Mouse (Mus musculus) neural tube, embryonic 15.5 days (tissue): Measurements from ENCODE around the gene Slc25a44. TPM values are rescaled to one million over a fixed set of nuclear protein-coding genes. Genes with fewer than 3 reads are reported as not detected.

Experiments used
- ATAC-seq: fragments of 200-750 bp; cut with Nextera tagmentation; 2 replicates; pipeline ENCODE4 v1.8.0; 2017; ENCODE audit warnings: mild to moderate bottlenecking, moderate TSS enrichment, moderate library complexity; ENCODE audit not compliant: low FRiP score
- H3K27ac ChIP-seq: fragments of 300-500 bp; sonication (generic); replicated peaks from 2 replicates; pipeline ENCODE4 v1.5.1; 2015; ENCODE audit warnings: mild to moderate bottlenecking, inconsistent platforms
- H3K27me3 ChIP-seq: fragments of 300-500 bp; sonication (generic); replicated peaks from 2 replicates; pipeline ENCODE4 v1.6.1; 2015; ENCODE audit warnings: inconsistent platforms
- H3K36me3 ChIP-seq: fragments of 300-500 bp; sonication (generic); 2 replicates; pipeline ENCODE4 v1.6.1; 2015; ENCODE audit warnings: inconsistent platforms
- H3K4me1 ChIP-seq: fragments of 300-500 bp; sonication (generic); 2 replicates; pipeline ENCODE4 v1.6.1; 2015; ENCODE audit warnings: inconsistent platforms
- H3K4me2 ChIP-seq: fragments of 300-500 bp; sonication (generic); 2 replicates; pipeline ENCODE4 v1.6.1; 2015; ENCODE audit warnings: inconsistent platforms, mild to moderate bottlenecking, moderate library complexity
- H3K4me3 ChIP-seq: fragments of 300-500 bp; sonication (generic); replicated peaks from 2 replicates; pipeline ENCODE4 v1.5.1; 2015; ENCODE audit warnings: mild to moderate bottlenecking, inconsistent platforms
- H3K9ac ChIP-seq: fragments of 300-500 bp; sonication (generic); replicated peaks from 2 replicates; pipeline ENCODE4 v1.6.1; 2015; ENCODE audit warnings: mild to moderate bottlenecking, inconsistent platforms
- H3K9me3 ChIP-seq: fragments of 300-500 bp; sonication (generic); replicated peaks from 2 replicates; pipeline ENCODE4 v1.6.1; 2016; ENCODE audit warnings: inconsistent platforms
- whole genome bisulfite sequencing: fragments of 180-500 bp; shearing (Covaris S2); methylation state at CpG from one replicate; pipeline ENCODE4 v1.1.7; 2015; ENCODE audit warnings: mixed read lengths; 5-methylcytosine and 5-hydroxymethylcytosine counted together
- polyA plus RNA-seq: library from polyadenylated mRNA; unstranded; fragments of >200 nt; fragmentation: Nextera tagmentation; extraction: Ambion mirVana; gene quantifications from 2 replicates; pipeline ENCODE4 v1.2.1, GENCODE M21; 2015

Gene Slc25a44
- 33.6 and 36.4 TPM in 2 replicates for polyA plus RNA-seq

- Histone ChIP-seq H3K36me3 (peaks cover 17% of the 10 kb centered on the region), H3K9ac (peak within 1 kb of the TSS; percentile 81), H3K4me2 (peak within 1 kb of the TSS; percentile 82), H3K4me3 (peak within 1 kb of the TSS; percentile 86), H3K27me3 (no peaks in the 10 kb centered on the region), H3K9me3 (no peaks in the 10 kb centered on the region), H3K27ac (peak within 1 kb of the TSS; percentile 86), H3K4me1 (peaks cover 44% of the 10 kb centered on the region)
- WGBS, result under 1% methylated on average over 35 of the region's 35 CpGs
- peak; percentile 97 for ATAC-seq
Measured at GRCm38 (mm10) chr3:88424605-88425329, at the start of gene Slc25a44. Gene Slc25a44 (minus strand): TSS chr3:88425139.

- Histone ChIP-seq H3K9me3 (no peaks in the 10 kb centered on the region), H3K4me1 (no peaks in the 10 kb centered on the region), H3K4me2 (no peak overlapping the region), H3K4me3 (no peak overlapping the region), H3K36me3 (no peaks in the 10 kb centered on the region), H3K27me3 (no peaks in the 10 kb centered on the region), H3K27ac (no peak overlapping the region), H3K9ac (no peak overlapping the region)
- ATAC-seq, result no peak
- WGBS, result 88% methylated on average over 1 of the region's 1 CpGs
Measured at GRCm38 (mm10) chr3:88473571-88473970, 48.6 kb upstream of the Slc25a44 start.

- no peaks in the 10 kb centered on the region for H3K36me3 ChIP-seq
- no peak overlapping the region for H3K4me2 ChIP-seq
- no peak overlapping the region for H3K9ac ChIP-seq
- ATAC-seq, result no peak
- no peak overlapping the region for H3K27ac ChIP-seq
- no peaks in the 10 kb centered on the region for H3K9me3 ChIP-seq
- peaks cover 5% of the 10 kb centered on the region; the same call in 1 of the 2 replicates for H3K27me3 ChIP-seq
- no peak overlapping the region for H3K4me3 ChIP-seq
- no peaks in the 10 kb centered on the region for H3K4me1 ChIP-seq
- 21% methylated on average over 5 of the region's 5 CpGs for WGBS
Measured at GRCm38 (mm10) chr3:88473020-88473419, 48.1 kb upstream of the Slc25a44 start.

GRCm38 (mm10) chr3:88470943-88471479 is 46.1 kb upstream of the Slc25a44 start:
- 32% methylated on average over 10 of the region's 10 CpGs for WGBS
- Histone ChIP-seq H3K4me2 (no peak overlapping the region), H3K36me3 (no peaks in the 10 kb centered on the region), H3K4me1 (0 out of 2 replicates have a peak, but pooled peaks cover 3% of the 10 kb centered on the region), H3K9me3 (no peaks in the 10 kb centered on the region), H3K27me3 (peaks cover 8% of the 10 kb centered on the region; the same call in 1 of the 2 replicates), H3K9ac (no peak overlapping the region), H3K4me3 (no peak overlapping the region), H3K27ac (no peak overlapping the region)
- ATAC-seq, result no peak

DNA sequence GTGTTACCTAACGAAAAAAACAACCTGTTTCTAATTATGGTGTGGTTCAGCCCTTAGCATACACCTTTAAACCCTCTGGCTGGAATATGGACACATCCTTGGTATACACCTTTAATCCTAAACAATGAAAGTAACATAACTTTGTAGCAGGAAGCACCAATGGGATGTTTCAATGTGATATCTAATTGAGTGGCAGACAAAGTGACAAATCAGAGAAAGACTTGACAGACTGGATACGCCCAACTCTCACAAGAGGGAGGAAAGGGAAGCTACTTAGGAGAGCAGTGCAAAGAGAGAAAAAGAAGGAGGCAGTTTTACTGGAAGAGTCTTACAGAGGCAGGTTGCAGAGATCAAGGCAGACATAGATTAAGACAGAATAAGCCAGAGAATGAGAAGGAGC is 44.5 kb upstream of the Slc25a44 start:
- no peak overlapping the region for H3K27ac ChIP-seq
- 86% methylated on average over 2 of the region's 2 CpGs for WGBS

GRCm38 (mm10) chr3:88467116-88467824 is 42.3 kb upstream of the Slc25a44 start:
- WGBS, result 28% methylated on average over 16 of the region's 16 CpGs

More for the DNA sequence above, 44.5 kb upstream of the Slc25a44 start:
- Histone ChIP-seq H3K9me3 (no peaks in the 10 kb centered on the region), H3K4me3 (no peak overlapping the region), H3K27me3 (peaks cover 8% of the 10 kb centered on the region; the same call in 1 of the 2 replicates), H3K9ac (no peak overlapping the region), H3K4me1 (0 out of 2 replicates have a peak, but pooled peaks cover 3% of the 10 kb centered on the region), H3K4me2 (no peak overlapping the region), H3K36me3 (no peaks in the 10 kb centered on the region)
- ATAC-seq, result no peak

DNA sequence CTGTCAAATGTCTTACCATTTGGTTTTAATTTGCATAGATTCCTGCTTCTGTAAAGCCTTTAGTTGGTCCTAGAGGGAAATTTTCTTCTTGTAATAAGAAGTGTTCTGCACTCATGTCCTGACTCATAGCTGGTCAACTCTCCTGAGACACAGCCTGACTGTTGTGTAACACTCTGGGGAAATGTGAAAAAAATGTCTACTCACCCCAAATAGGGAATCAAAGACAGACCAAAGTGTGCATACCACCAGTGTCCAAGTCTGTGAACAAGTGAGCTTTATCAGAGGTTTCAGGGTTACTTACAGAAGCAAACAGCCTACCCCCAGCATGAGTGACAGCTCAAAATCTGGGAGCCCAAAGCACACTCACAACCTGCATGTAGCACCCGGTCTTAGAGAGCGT is 40.2 kb upstream of the Slc25a44 start:
- 85% methylated on average over 2 of the region's 2 CpGs for WGBS
- no peak for ATAC-seq
- H3K36me3 ChIP-seq, result no peaks in the 10 kb centered on the region
- H3K27ac ChIP-seq, result no peak overlapping the region
- 0 out of 2 replicates have a peak, but pooled peaks cover 3% of the 10 kb centered on the region for H3K4me1 ChIP-seq
- no peak overlapping the region for H3K4me2 ChIP-seq
- H3K9ac ChIP-seq, result no peak overlapping the region
- peaks cover 8% of the 10 kb centered on the region; the same call in 1 of the 2 replicates for H3K27me3 ChIP-seq
- H3K9me3 ChIP-seq, result no peaks in the 10 kb centered on the region
- H3K4me3 ChIP-seq, result no peak overlapping the region

More at GRCm38 (mm10) chr3:88467116-88467824, 42.3 kb upstream of the Slc25a44 start:
- H3K9ac ChIP-seq, result peak overlapping the region; percentile 27; the same call in 1 of the 2 replicates
- peaks cover 8% of the 10 kb centered on the region; the same call in 1 of the 2 replicates for H3K27me3 ChIP-seq
- no peaks in the 10 kb centered on the region for H3K9me3 ChIP-seq
- ATAC-seq, result peak; percentile 88
- no peak overlapping the region for H3K27ac ChIP-seq
- no peak overlapping the region for H3K4me3 ChIP-seq
- H3K4me1 ChIP-seq, result 0 out of 2 replicates have a peak, but pooled peaks cover 3% of the 10 kb centered on the region
- H3K4me2 ChIP-seq, result no peak overlapping the region
- no peaks in the 10 kb centered on the region for H3K36me3 ChIP-seq

GRCm38 (mm10) chr3:88464425-88464824 is 39.5 kb upstream of the Slc25a44 start:
- no peak overlapping the region for H3K9ac ChIP-seq
- no peak overlapping the region for H3K4me3 ChIP-seq
- H3K4me1 ChIP-seq, result peaks cover 3% of the 10 kb centered on the region; the same call in 1 of the 2 replicates
- no peak overlapping the region for H3K4me2 ChIP-seq
- no peaks in the 10 kb centered on the region for H3K9me3 ChIP-seq
- no peak for ATAC-seq
- 57% methylated on average over 3 of the region's 3 CpGs for WGBS
- no peaks in the 10 kb centered on the region for H3K36me3 ChIP-seq
- H3K27ac ChIP-seq, result no peak overlapping the region
- peaks cover 8% of the 10 kb centered on the region; the same call in 1 of the 2 replicates for H3K27me3 ChIP-seq

GRCm38 (mm10) chr3:88460983-88461696 is 36.2 kb upstream of the Slc25a44 start, which contains the start of gene Sema4a:
Gene Sema4a (minus strand): TSS chr3:88461182.
- 42% methylated on average over 12 of the region's 12 CpGs for WGBS
- Histone ChIP-seq H3K4me2 (0 out of 2 replicates have a peak within 1 kb of the TSS, but pooled peaks have one; percentile 17), H3K27me3 (no peaks in the 10 kb centered on the region), H3K4me1 (peaks cover 29% of the 10 kb centered on the region), H3K27ac (peak within 1 kb of the TSS; percentile 19; the same call in 1 of the 2 replicates), H3K9me3 (no peaks in the 10 kb centered on the region), H3K4me3 (no peak within 1 kb of the TSS), H3K36me3 (no peaks in the 10 kb centered on the region), H3K9ac (no peak within 1 kb of the TSS)
- ATAC-seq, result no peak

GRCm38 (mm10) chr3:88460029-88460428 is 35.1 kb upstream of the Slc25a44 start:
- Histone ChIP-seq H3K9me3 (no peaks in the 10 kb centered on the region), H3K4me2 (no peak overlapping the region), H3K27me3 (no peaks in the 10 kb centered on the region), H3K36me3 (no peaks in the 10 kb centered on the region), H3K4me1 (peaks cover 36% of the 10 kb centered on the region), H3K9ac (no peak overlapping the region), H3K4me3 (no peak overlapping the region), H3K27ac (no peak overlapping the region)
- ATAC-seq, result no peak
- WGBS, result 74% methylated on average over 5 of the region's 5 CpGs

- peak; percentile 82 for ATAC-seq
- H3K27me3 ChIP-seq, result no peaks in the 10 kb centered on the region
- peak overlapping the region; percentile 49 for H3K4me3 ChIP-seq
- peak overlapping the region; percentile 85 for H3K27ac ChIP-seq
- H3K4me1 ChIP-seq, result peaks cover 36% of the 10 kb centered on the region
- whole genome bisulfite sequencing, result 2% methylated on average over 14 of the region's 14 CpGs
- peak overlapping the region; percentile 59 for H3K9ac ChIP-seq
- peak overlapping the region; percentile 66 for H3K4me2 ChIP-seq
- H3K9me3 ChIP-seq, result no peaks in the 10 kb centered on the region
- H3K36me3 ChIP-seq, result no peaks in the 10 kb centered on the region
Measured at GRCm38 (mm10) chr3:88458778-88459219, 33.9 kb upstream of the Slc25a44 start.
